Mouse (Mus musculus) small intestine, adult 2 months (tissue): Measurements from ENCODE around the gene Rps6kc1. TPM values are rescaled to one million over a fixed set of nuclear protein-coding genes. Genes with fewer than 3 reads are reported as not detected.
A peak's percentile ranks its signal among the peaks of the same experiment; 100 is the strongest.

Experiments used
- H3K27ac ChIP-seq: fragments of 200-500 bp; 2 replicates; pipeline ENCODE4 v1.5.1; 2012; ENCODE audit warnings: low read depth, low read length, control low read depth, inconsistent platforms; ENCODE audit not compliant: insufficient read depth
- H3K27me3 ChIP-seq: fragments of 200-500 bp; 2 replicates; pipeline ENCODE4 v1.6.1; 2012; ENCODE audit warnings: mild to moderate bottlenecking, moderate library complexity, low read length, inconsistent platforms; ENCODE audit not compliant: control insufficient read depth, insufficient read depth
- H3K36me3 ChIP-seq: fragments of 200-500 bp; 2 replicates; pipeline ENCODE4 v1.6.1; 2012; ENCODE audit warnings: mild to moderate bottlenecking, low read length, control low read depth, inconsistent platforms; ENCODE audit not compliant: control insufficient read depth, insufficient read depth
- H3K4me1 ChIP-seq: fragments of 200-500 bp; 2 replicates; pipeline ENCODE4 v1.6.1; 2012; ENCODE audit warnings: low read length, inconsistent platforms, mixed read lengths; ENCODE audit not compliant: control insufficient read depth, insufficient read depth, insufficient read length
- H3K4me3 ChIP-seq: fragments of 200-500 bp; 2 replicates; pipeline ENCODE4 v1.5.1; 2012; ENCODE audit warnings: low read depth, mild to moderate bottlenecking, control low read depth, inconsistent platforms, low read length, moderate library complexity
- CTCF ChIP-seq: fragments of 200-500 bp; IDR thresholded peaks from 2 replicates; pipeline ENCODE4 v1.5.1; 2012; ENCODE audit warnings: low read depth, mild to moderate bottlenecking, control low read depth, inconsistent platforms, low read length, moderate library complexity, mixed read lengths; ENCODE audit not compliant: insufficient replicate concordance, insufficient read length; ENCODE audit errors: extremely low read depth
- POLR2A ChIP-seq: fragments of 200-500 bp; IDR thresholded peaks from 2 replicates; pipeline ENCODE4 v1.6.1; 2012; ENCODE audit warnings: low read depth, mild to moderate bottlenecking, control low read depth, inconsistent platforms, low read length, moderate library complexity
- WGBS: fragments of 180-500 bp; shearing (Covaris S2); methylation state at CpG from one replicate; pipeline ENCODE4 v1.1.7; 2018; 5-methylcytosine and 5-hydroxymethylcytosine counted together
- polyA plus RNA-seq: library from polyadenylated mRNA; depleted of rRNA; stranded (reverse); fragments of >200 nt; gene quantifications from 2 replicates; pipeline ENCODE4 v1.2.3, GENCODE M21; 2012

Rps6kc1 gene
- polyA plus RNA-seq, 1 experiment: 7.1 TPM

GRCm38 (mm10) chr1:190697576-190697975 lies 214.0 kb downstream of the Rps6kc1 start:
- Histone ChIP-seq H3K4me3 (no peak overlapping the region), H3K4me1 (no peaks in the 10 kb centered on the region), H3K27me3 (no peaks in the 10 kb centered on the region), H3K36me3 (no peaks in the 10 kb centered on the region), H3K27ac (no peak overlapping the region)
- no peak for TF ChIP-seq CTCF
- WGBS: 27% methylated on average over 6 of the region's 6 CpGs

GRCm38 (mm10) chr1:190695589-190695988 lies 216.0 kb downstream of the Rps6kc1 start:
- no peaks in the 10 kb centered on the region for H3K36me3 ChIP-seq
- no peaks in the 10 kb centered on the region for H3K4me1 ChIP-seq
- H3K4me3 ChIP-seq: no peak overlapping the region
- no peaks in the 10 kb centered on the region for H3K27me3 ChIP-seq
- TF ChIP-seq CTCF (peak; percentile 38; the same call in 1 of the 2 replicates), POLR2A (no peak)
- 67% methylated on average over 11 of the region's 11 CpGs for WGBS
- H3K27ac ChIP-seq: no peak overlapping the region

GRCm38 (mm10) chr1:190690528-190691262 lies 220.9 kb downstream of the Rps6kc1 start:
- no peak overlapping the region for H3K27ac ChIP-seq
- TF ChIP-seq POLR2A (no peak), CTCF (no peak)
- no peaks in the 10 kb centered on the region for H3K27me3 ChIP-seq
- 57% methylated on average over 29 of the region's 29 CpGs for WGBS
- no peaks in the 10 kb centered on the region for H3K36me3 ChIP-seq
- H3K4me1 ChIP-seq: no peaks in the 10 kb centered on the region
- H3K4me3 ChIP-seq: no peak overlapping the region

- 90% methylated on average over 7 of the region's 7 CpGs for WGBS
- TF ChIP-seq POLR2A: no peak
- TF ChIP-seq CTCF: no peak
- Histone ChIP-seq H3K4me3 (no peak overlapping the region), H3K36me3 (no peaks in the 10 kb centered on the region), H3K27me3 (no peaks in the 10 kb centered on the region), H3K27ac (no peak overlapping the region), H3K4me1 (no peaks in the 10 kb centered on the region)
These were observed 228.5 kb downstream of the Rps6kc1 start for GRCm38 (mm10) chr1:190683060-190683459.

GRCm38 (mm10) chr1:190682021-190682926 lies 229.3 kb downstream of the Rps6kc1 start:
- TF ChIP-seq POLR2A (no peak), CTCF (no peak)
- H3K27ac ChIP-seq: no peak overlapping the region
- no peaks in the 10 kb centered on the region for H3K36me3 ChIP-seq
- 68% methylated on average over 25 of the region's 25 CpGs for WGBS
- no peaks in the 10 kb centered on the region for H3K27me3 ChIP-seq
- no peaks in the 10 kb centered on the region for H3K4me1 ChIP-seq
- H3K4me3 ChIP-seq: no peak overlapping the region

GRCm38 (mm10) chr1:190675455-190675854 lies 236.1 kb downstream of the Rps6kc1 start:
- Histone ChIP-seq H3K27ac (no peak overlapping the region), H3K4me1 (no peaks in the 10 kb centered on the region), H3K4me3 (no peak overlapping the region), H3K36me3 (no peaks in the 10 kb centered on the region), H3K27me3 (no peaks in the 10 kb centered on the region)
- 79% methylated on average over 3 of the region's 3 CpGs for WGBS
- no peak for TF ChIP-seq POLR2A
- TF ChIP-seq CTCF: no peak

GRCm38 (mm10) chr1:190669099-190669498 lies 242.5 kb downstream of the Rps6kc1 start:
- Histone ChIP-seq H3K4me3 (no peak overlapping the region), H3K27me3 (no peaks in the 10 kb centered on the region), H3K36me3 (no peaks in the 10 kb centered on the region), H3K4me1 (peaks cover 10% of the 10 kb centered on the region), H3K27ac (no peak overlapping the region)
- 86% methylated on average over 10 of the region's 10 CpGs for WGBS
- TF ChIP-seq POLR2A (no peak), CTCF (no peak)
